Mouse (Mus musculus) MEL (cell line): ENCODE data around the gene Telo2. TPM values are rescaled to one million over a fixed set of nuclear protein-coding genes. Genes with fewer than 3 reads are reported as not detected.

Source experiments
- DNase-seq: peaks from one replicate; pipeline ENCODE4 v3.0.0; 2011; ENCODE audit warnings: low read depth, low spot score
- H3K27ac ChIP-seq: 2 replicates; pipeline ENCODE4 v1.5.1; 2012; ENCODE audit warnings: low read depth, mild to moderate bottlenecking, control low read depth, low read length, moderate library complexity; ENCODE audit not compliant: control insufficient read depth
- H3K27me3 ChIP-seq, 2 experiments: fragments of 150-350 bp in 1 of 2; sonication (generic) in 1 of 2; 2 replicates each; pipeline ENCODE4 v1.6.1; 2012; ENCODE audit warnings: low read length in 2 of 2, mild to moderate bottlenecking in 2 of 2, improper control_type of control experiment in 1 of 2, moderate library complexity in 1 of 2; ENCODE audit not compliant: insufficient read depth in 2 of 2, control insufficient read depth in 1 of 2
- H3K36me3 ChIP-seq, 2 experiments: 2 replicates each; pipeline ENCODE4 v1.6.1; 2012 to 2014; ENCODE audit warnings: low read length in 2 of 2, improper control_type of control experiment in 1 of 2, inconsistent platforms in 1 of 2, mild to moderate bottlenecking in 1 of 2; ENCODE audit not compliant: insufficient read depth in 2 of 2, control insufficient read depth in 1 of 2
- H3K4me1 ChIP-seq, 2 experiments: fragments of 150-350 bp in 1 of 2; sonication (generic) in 1 of 2; 2 replicates each; pipeline ENCODE4 v1.6.1; 2012; ENCODE audit warnings: low read length in 2 of 2, improper control_type of control experiment in 1 of 2, mild to moderate bottlenecking in 1 of 2; ENCODE audit not compliant: insufficient read depth in 2 of 2, control insufficient read depth in 1 of 2
- H3K4me3 ChIP-seq, 2 experiments: fragments of 150-350 bp in 1 of 2; sonication (generic) in 1 of 2; 2 replicates each; pipeline ENCODE4 v1.5.1; 2012; ENCODE audit warnings: low read depth in 2 of 2, low read length in 2 of 2, mild to moderate bottlenecking in 2 of 2, moderate library complexity in 2 of 2, control low read depth in 1 of 2, improper control_type of control experiment in 1 of 2; ENCODE audit not compliant: control insufficient read depth in 1 of 2, insufficient read depth in 1 of 2
- H3K79me2 ChIP-seq: 2 replicates; pipeline ENCODE4 v1.6.1; 2012; ENCODE audit warnings: mild to moderate bottlenecking, low read length, moderate library complexity; ENCODE audit not compliant: control insufficient read depth, poor library complexity, insufficient read depth
- H3K9ac ChIP-seq: 2 replicates; pipeline ENCODE4 v1.6.1; 2012; ENCODE audit warnings: low read depth, mild to moderate bottlenecking, control low read depth, low read length, moderate library complexity; ENCODE audit not compliant: control insufficient read depth, poor library complexity, severe bottlenecking
- H3K9me3 ChIP-seq: fragments of 150-350 bp; sonication (generic); replicated peaks from 2 replicates; pipeline ENCODE4 v1.6.1; 2012; ENCODE audit warnings: mild to moderate bottlenecking, low read length, improper control_type of control experiment, moderate library complexity; ENCODE audit not compliant: insufficient read depth
- BHLHE40 ChIP-seq: IDR thresholded peaks from 2 replicates; pipeline ENCODE4 v1.6.1; 2012; ENCODE audit warnings: low read depth, mild to moderate bottlenecking, inconsistent platforms, low read length, improper control_type of control experiment, borderline replicate concordance
- CHD1 ChIP-seq: IDR thresholded peaks from 2 replicates; pipeline ENCODE4 v1.6.1; 2012; ENCODE audit warnings: low read depth, mild to moderate bottlenecking, inconsistent platforms, low read length, improper control_type of control experiment
- CHD2 ChIP-seq: IDR thresholded peaks from 2 replicates; pipeline ENCODE4 v1.6.1; 2011; ENCODE audit warnings: low read length, improper control_type of control experiment
- CTCF ChIP-seq, 3 experiments: IDR thresholded peaks in 2 of 3; conservative IDR thresholded peaks in 1 of 3; 2 replicates each; pipeline ENCODE4 v1.5.1; 2011 to 2012; ENCODE audit warnings: low read length in 3 of 3, low read depth in 2 of 3, mild to moderate bottlenecking in 2 of 3, improper control_type of control experiment in 1 of 3, inconsistent platforms in 1 of 3, mixed read lengths in 1 of 3, moderate library complexity in 1 of 3; ENCODE audit not compliant: control insufficient read depth in 1 of 3, insufficient read depth in 1 of 3, poor library complexity in 1 of 3, severe bottlenecking in 1 of 3
- E2F4 ChIP-seq: IDR thresholded peaks from 2 replicates; pipeline ENCODE4 v1.6.1; 2011; ENCODE audit warnings: low read depth, low read length, improper control_type of control experiment, borderline replicate concordance
- ELF1 ChIP-seq: IDR thresholded peaks from 2 replicates; pipeline ENCODE4 v1.6.1; 2014; ENCODE audit warnings: low read depth, mild to moderate bottlenecking, inconsistent platforms, low read length, improper control_type of control experiment, moderate library complexity
- EP300 ChIP-seq, 2 experiments: IDR thresholded peaks; 2 replicates each; pipeline ENCODE4 v1.6.1; 2011; ENCODE audit warnings: improper control_type of control experiment in 2 of 2, low read length in 2 of 2, low read depth in 1 of 2, mild to moderate bottlenecking in 1 of 2
- ETS1 ChIP-seq: IDR thresholded peaks from 2 replicates; pipeline ENCODE4 v1.6.1; 2012; ENCODE audit warnings: low read depth, mild to moderate bottlenecking, inconsistent platforms, low read length, improper control_type of control experiment, moderate library complexity
- GABPA ChIP-seq: IDR thresholded peaks from 2 replicates; pipeline ENCODE4 v1.6.1; 2012; ENCODE audit warnings: low read depth, mild to moderate bottlenecking, inconsistent platforms, low read length, improper control_type of control experiment, moderate library complexity
- JUND ChIP-seq: IDR thresholded peaks from 2 replicates; pipeline ENCODE4 v1.6.1; 2011; ENCODE audit warnings: low read depth, mild to moderate bottlenecking, improper control_type of control experiment, low read length
- KAT2A ChIP-seq: conservative IDR thresholded peaks from 2 replicates; pipeline ENCODE4 v1.6.1; 2012; ENCODE audit warnings: low read depth, low read length, improper control_type of control experiment, inconsistent platforms
- MEF2A ChIP-seq: IDR thresholded peaks from 2 replicates; pipeline ENCODE4 v1.6.1; 2014; ENCODE audit warnings: low read depth, mild to moderate bottlenecking, inconsistent platforms, low read length, improper control_type of control experiment; ENCODE audit not compliant: poor library complexity, insufficient replicate concordance, severe bottlenecking; ENCODE audit errors: extremely low read depth
- MYC ChIP-seq: IDR thresholded peaks from 2 replicates; pipeline ENCODE4 v1.6.1; 2011; ENCODE audit warnings: low read depth, mild to moderate bottlenecking, low read length, improper control_type of control experiment, moderate library complexity
- NELFE ChIP-seq: IDR thresholded peaks from 2 replicates; pipeline ENCODE4 v1.6.1; 2011; ENCODE audit warnings: low read depth, low read length, improper control_type of control experiment
- NRF1 ChIP-seq: IDR thresholded peaks from 2 replicates; pipeline ENCODE4 v1.6.1; 2014; ENCODE audit warnings: low read depth, mild to moderate bottlenecking, inconsistent platforms, low read length, improper control_type of control experiment, moderate library complexity; ENCODE audit not compliant: poor library complexity, insufficient read depth, severe bottlenecking
- POLR2A ChIP-seq, 2 experiments: IDR thresholded peaks; 2 replicates each; pipeline ENCODE4 v1.6.1; 2011 to 2012; ENCODE audit warnings: low read length in 2 of 2, mild to moderate bottlenecking in 2 of 2, control low read depth in 1 of 2, improper control_type of control experiment in 1 of 2, low read depth in 1 of 2, moderate library complexity in 1 of 2; ENCODE audit not compliant: control insufficient read depth in 1 of 2, insufficient read depth in 1 of 2, poor library complexity in 1 of 2
- RAD21 ChIP-seq: IDR thresholded peaks from 2 replicates; pipeline ENCODE4 v1.6.1; 2011; ENCODE audit warnings: mild to moderate bottlenecking, low read depth, low read length, improper control_type of control experiment
- SMC3 ChIP-seq: IDR thresholded peaks from 2 replicates; pipeline ENCODE4 v1.6.1; 2011; ENCODE audit warnings: low read depth, low read length, improper control_type of control experiment
- USF1 ChIP-seq: IDR thresholded peaks from 2 replicates; pipeline ENCODE4 v1.6.1; 2014; ENCODE audit warnings: low read depth, mild to moderate bottlenecking, inconsistent platforms, low read length, improper control_type of control experiment, moderate library complexity
- USF2 ChIP-seq, 2 experiments: IDR thresholded peaks; 2 replicates each; pipeline ENCODE4 v1.6.1; 2011 to 2012; ENCODE audit warnings: improper control_type of control experiment in 2 of 2, low read length in 2 of 2, borderline replicate concordance in 1 of 2, inconsistent platforms in 1 of 2, low read depth in 1 of 2, mild to moderate bottlenecking in 1 of 2; ENCODE audit not compliant: insufficient read depth in 1 of 2
- ZKSCAN1 ChIP-seq: IDR thresholded peaks from 2 replicates; pipeline ENCODE4 v1.6.1; 2012; ENCODE audit warnings: low read depth, mild to moderate bottlenecking, inconsistent platforms, low read length, improper control_type of control experiment, moderate library complexity
- ZMIZ1 ChIP-seq: IDR thresholded peaks from 2 replicates; pipeline ENCODE4 v1.6.1; 2012; ENCODE audit warnings: low read depth, mild to moderate bottlenecking, inconsistent platforms, low read length, improper control_type of control experiment, moderate library complexity
- ZNF384 ChIP-seq: IDR thresholded peaks from 2 replicates; pipeline ENCODE4 v1.6.1; 2012; ENCODE audit warnings: low read depth, mild to moderate bottlenecking, inconsistent platforms, low read length, improper control_type of control experiment
- polyA plus RNA-seq, 2 experiments: library from polyadenylated mRNA; stranded (reverse) in 1 of 2; unstranded in 1 of 2; fragments of >175 nt in 1 of 2; fragments of >200 nt in 1 of 2; gene quantifications; 2 replicates each; pipeline versions ENCODE4 v1.2.1 to v1.2.4; 2012; ENCODE audit warnings: low replicate concordance in 2 of 2, low read depth in 1 of 2; ENCODE audit not compliant: insufficient read length in 2 of 2, insufficient read depth in 1 of 2, missing spikeins in 1 of 2
- total RNA-seq: library from RNA; depleted of rRNA; stranded (reverse); fragments of 300-350 nt; gene quantifications from 2 replicates; pipeline ENCODE4 v1.2.3, GENCODE M21; 2012

Gene Telo2
- total and polyA plus RNA-seq, 3 experiments = 20.0 to 20.9 TPM; not detected in 1

- Histone ChIP-seq H3K27me3 (no peaks in the 10 kb centered on the region), H3K9ac (no peak overlapping the region), H3K79me2 (no peaks in the 10 kb centered on the region), H3K4me3 (no peak overlapping the region), H3K27ac (no peak overlapping the region), H3K9me3 (no peaks in the 10 kb centered on the region), H3K36me3 (no peaks in the 10 kb centered on the region), H3K4me1 (no peaks in the 10 kb centered on the region)
- DNase-seq = no peak
- TF ChIP-seq CHD2 (no peak), JUND (no peak), ELF1 (no peak), BHLHE40 (no peak), POLR2A (IDR thresholded peaks at IDR 0.05; ENCODE audit: control insufficient read depth in 1 of 2, insufficient read depth in 1 of 2, low read depth in 1 of 2, low read length in 2 of 2, poor library complexity in 1 of 2) (no peak), ZKSCAN1 (no peak), CTCF (IDR thresholded peaks at IDR 0.05 in 2 of 3, conservative IDR thresholded peaks at IDR 0.05 in 1 of 3; ENCODE audit: control insufficient read depth in 1 of 3, insufficient read depth in 1 of 3, low read depth in 2 of 3, low read length in 3 of 3, poor library complexity in 1 of 3, severe bottlenecking in 1 of 3) (no peak), MYC (no peak), RAD21 (no peak)
Measured at GRCm38 (mm10) chr17:25077771-25078372, 37.9 kb downstream of the Telo2 start.

GRCm38 (mm10) chr17:25076906-25077305 lies 38.9 kb downstream of the Telo2 start:
- Histone ChIP-seq H3K27me3 (no peaks in the 10 kb centered on the region), H3K27ac (no peak overlapping the region), H3K4me1 (no peaks in the 10 kb centered on the region), H3K9me3 (no peaks in the 10 kb centered on the region), H3K9ac (no peak overlapping the region), H3K36me3 (no peaks in the 10 kb centered on the region), H3K4me3 (no peak overlapping the region)
- no peak for DNase-seq
- TF ChIP-seq MEF2A (no peak), NRF1 (no peak), KAT2A (no peak), ZNF384 (no peak), CHD1 (no peak)
- TF ChIP-seq, all 39 proteins: peak for 0
- H3K79me2 ChIP-seq = no peaks in the 10 kb centered on the region

- no peak for DNase-seq
- H3K4me3 ChIP-seq = no peak overlapping the region
- no peaks in the 10 kb centered on the region for H3K27me3 ChIP-seq
- no peak overlapping the region for H3K9ac ChIP-seq
- H3K4me1 ChIP-seq = peaks cover 0 to 14% of the 10 kb centered on the region in 2 experiments; a peak in 2 of 4 replicates
- H3K36me3 ChIP-seq = peaks cover 0 to 4% of the 10 kb centered on the region in 2 experiments; a peak in 2 of 4 replicates
- TF ChIP-seq JUND = no peak
- no peak for TF ChIP-seq ZMIZ1
- no peak for TF ChIP-seq EP300 (IDR thresholded peaks at IDR 0.05; ENCODE audit: low read depth in 1 of 2, low read length in 2 of 2)
- no peak for TF ChIP-seq NELFE
- no peak for TF ChIP-seq SMC3
- TF ChIP-seq MYC = no peak
- no peak for TF ChIP-seq CTCF (IDR thresholded peaks at IDR 0.05 in 2 of 3, conservative IDR thresholded peaks at IDR 0.05 in 1 of 3; ENCODE audit: control insufficient read depth in 1 of 3, insufficient read depth in 1 of 3, low read depth in 2 of 3, low read length in 3 of 3, poor library complexity in 1 of 3, severe bottlenecking in 1 of 3)
- TF ChIP-seq E2F4 = no peak
- no peak for TF ChIP-seq USF1
- no peak for TF ChIP-seq BHLHE40
- no peak for TF ChIP-seq ZNF384
- no peak for TF ChIP-seq NRF1
- TF ChIP-seq RAD21 = no peak
- TF ChIP-seq USF2 (IDR thresholded peaks at IDR 0.05; ENCODE audit: borderline replicate concordance in 1 of 2, insufficient read depth in 1 of 2, low read depth in 1 of 2, low read length in 2 of 2) = no peak
- TF ChIP-seq GABPA = no peak
- TF ChIP-seq ETS1 = no peak
- H3K79me2 ChIP-seq = no peaks in the 10 kb centered on the region
- H3K9me3 ChIP-seq = no peaks in the 10 kb centered on the region
- no peak overlapping the region for H3K27ac ChIP-seq
Measured at GRCm38 (mm10) chr17:25068690-25069089, 47.1 kb downstream of the Telo2 start.
